7 mouse cellular contexts compared by ENCODE assay signal in the genomic region with DNA sequence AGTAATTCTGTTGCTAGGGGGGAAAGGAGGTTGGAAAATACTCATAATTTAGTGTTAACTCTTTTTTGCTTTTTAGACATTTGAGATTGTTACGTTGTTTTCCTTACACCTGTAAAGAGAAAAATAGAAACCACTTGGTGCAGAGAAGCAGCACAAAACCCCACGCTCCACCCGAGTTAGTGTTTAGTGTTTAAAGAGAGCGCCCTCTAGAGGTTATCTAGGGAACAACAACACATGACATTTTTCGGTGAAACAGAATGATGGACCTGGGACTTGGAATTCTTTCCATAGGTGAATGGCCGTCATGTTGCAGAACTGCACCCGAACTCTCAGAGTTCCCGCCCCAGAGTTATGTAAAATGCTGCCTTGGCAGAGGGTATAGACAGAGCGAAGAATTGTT. TPM values are rescaled to one million over a fixed set of nuclear protein-coding genes. Genes with fewer than 3 reads are reported as not detected.
DNase-seq lines count a peak whose midpoint lies in the region; ATAC-seq and TF ChIP-seq lines count a peak whose summit lies in the region.

No protein-coding gene starts in this region.

- no peak overlapping the region for H3K27ac ChIP-seq in liver, embryonic 11.5 days (ENCODE audit: low read depth, low read length)
- H3K27ac ChIP-seq in lung, postnatal 0 days (ENCODE audit: low read length): no peak overlapping the region

- H3K9me3 ChIP-seq in liver, embryonic 11.5 days (ENCODE audit: control insufficient read depth, low read length): no peaks in the 10 kb centered on the region
- no peaks in the 10 kb centered on the region for H3K9me3 ChIP-seq in lung, postnatal 0 days (ENCODE audit: low read length)

- no peak for TF ChIP-seq EP300 in lung, postnatal 0 days (IDR thresholded peaks at IDR 0.05)

- no peak for ATAC-seq in liver, embryonic 11.5 days (replicated peaks; ENCODE audit: low FRiP score)
- no peak for ATAC-seq in lung, postnatal 0 days

- H3K4me1 ChIP-seq in liver, embryonic 11.5 days (replicated peaks; ENCODE audit: control insufficient read depth, insufficient read depth, low read length): no peaks in the 10 kb centered on the region; the same call in 1 of the 2 replicates
- H3K4me1 ChIP-seq in lung, postnatal 0 days (ENCODE audit: insufficient read depth, low read depth, low read length): no peaks in the 10 kb centered on the region

- H3K4me3 ChIP-seq in liver, embryonic 11.5 days (ENCODE audit: low read depth, low read length): no peak overlapping the region
- H3K4me3 ChIP-seq in lung, postnatal 0 days (ENCODE audit: low read depth, low read length): no peak overlapping the region

- peak; percentile 80 for TF ChIP-seq CTCF in lung, postnatal 0 days (IDR thresholded peaks at IDR 0.05)

- no peaks in the 10 kb centered on the region for H3K36me3 ChIP-seq in liver, embryonic 11.5 days (ENCODE audit: control insufficient read depth, insufficient read depth, low read length)
- no peaks in the 10 kb centered on the region for H3K36me3 ChIP-seq in lung, postnatal 0 days (ENCODE audit: insufficient read depth, low read length)

- DNase-seq in liver: peak; percentile 26
- no peak for DNase-seq in liver, embryonic 11.5 days (ENCODE audit: low spot score)
- peak; percentile 69 for DNase-seq in NIH3T3 (ENCODE audit: low read depth)
- peak; percentile 15 for DNase-seq in cerebellum, adult 11-12 months
- peak; percentile 83 for DNase-seq in induced T-regulatory cell, adult 2 months (ENCODE audit: low read depth)
- DNase-seq in lung, postnatal 0 days (ENCODE audit: low spot score): peak; percentile 73
- DNase-seq in thymus, postnatal 36 days: peak; percentile 27 to 45

- 0 out of 2 replicates have a peak, but pooled peaks cover 2% of the 10 kb centered on the region for H3K27me3 ChIP-seq in liver, embryonic 11.5 days (replicated peaks; ENCODE audit: control insufficient read depth, insufficient read depth, low read length)
- no peaks in the 10 kb centered on the region for H3K27me3 ChIP-seq in lung, postnatal 0 days (replicated peaks; ENCODE audit: insufficient read depth, low read length)

- no peak overlapping the region for H3K4me2 ChIP-seq in liver, embryonic 11.5 days
- H3K4me2 ChIP-seq in lung, postnatal 0 days (replicated peaks; ENCODE audit: low read depth, low read length): no peak overlapping the region

- no peak overlapping the region for H3K9ac ChIP-seq in liver, embryonic 11.5 days (ENCODE audit: low read depth, low read length)
- no peak overlapping the region for H3K9ac ChIP-seq in lung, postnatal 0 days (replicated peaks; ENCODE audit: low read depth)

- 21% methylated on average over 9 of the region's 9 CpGs for WGBS in liver, embryonic 11.5 days
- 13% methylated on average over 9 of the region's 9 CpGs for WGBS in lung, postnatal 0 days

RNA-seq across cellular contexts. Expression of gene Alox12e, which starts 13.1 kb away (rescaled TPM):
- 0.29 TPM in 1 of 2 replicates, not detected in the other for polyA plus RNA-seq in liver, embryonic 11.5 days (2014; fragmentation: Nextera tagmentation; extraction: Ambion mirVana)
- 0.08 and 0.11 TPM in 2 replicates for polyA plus RNA-seq in lung, postnatal 0 days (2015; fragmentation: Nextera tagmentation; extraction: Ambion mirVana)

RNA-seq across cellular contexts. Expression of gene Alox15, which starts 42.5 kb away (rescaled TPM):
- 1.0 and 2.1 TPM in 2 replicates for polyA plus RNA-seq in liver, embryonic 11.5 days (2014; fragmentation: Nextera tagmentation; extraction: Ambion mirVana)
- polyA plus RNA-seq in lung, postnatal 0 days (2015; fragmentation: Nextera tagmentation; extraction: Ambion mirVana): 0.26 and 0.57 TPM in 2 replicates

RNA-seq across cellular contexts. Expression of gene Alox12, which starts 54.2 kb away (rescaled TPM):
- 21.5 and 22.5 TPM in 2 replicates for polyA plus RNA-seq in liver, embryonic 11.5 days (2014; fragmentation: Nextera tagmentation; extraction: Ambion mirVana)
- 5.8 and 7.0 TPM in 2 replicates for polyA plus RNA-seq in lung, postnatal 0 days (2015; fragmentation: Nextera tagmentation; extraction: Ambion mirVana)
